Mouse (Mus musculus): ENCODE results near the gene Oard1.

Gene Oard1

DNA sequence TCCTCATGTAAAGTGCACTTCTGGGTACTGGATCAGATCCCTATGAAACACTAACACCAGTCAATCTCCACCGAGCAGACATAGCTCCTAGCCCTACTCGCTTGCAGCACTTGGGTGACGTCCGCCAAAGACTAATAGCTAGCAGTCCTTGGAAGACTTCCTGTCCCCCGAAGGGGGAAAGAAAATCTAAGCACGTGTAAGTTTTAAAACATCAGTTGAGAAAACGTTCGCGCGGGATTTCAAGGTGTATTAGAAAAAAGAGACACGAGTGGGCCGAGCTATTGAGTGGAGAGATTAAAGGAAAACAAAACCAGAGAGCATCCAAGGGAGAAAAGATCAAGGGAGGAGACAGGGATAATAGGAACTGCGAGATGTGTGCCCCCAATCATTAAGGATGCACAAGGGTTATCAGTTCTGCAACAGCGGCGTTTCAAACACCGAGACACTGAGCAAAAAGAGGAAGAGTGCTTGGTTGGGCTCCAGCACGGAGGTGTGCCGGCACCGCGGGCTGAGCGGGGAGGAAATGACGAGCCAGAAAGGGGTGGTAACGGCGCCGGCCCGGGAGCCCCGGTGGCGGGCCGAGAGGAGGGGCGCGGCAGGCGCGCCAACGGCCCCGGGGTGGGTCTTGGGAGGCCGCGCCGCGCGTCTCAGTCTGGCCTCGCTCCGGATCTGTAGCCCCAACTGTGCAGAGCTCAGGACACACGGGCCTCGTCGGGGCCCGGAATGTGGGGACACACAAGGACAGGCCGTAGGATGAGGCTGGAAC is 1.1 kb upstream of the Oard1 start:
- DNase-seq (ENCODE audit: low read depth) = peak; percentile 78

GRCm38 (mm10) chr17:48410299-48410785 is 528 bp downstream of the Oard1 start:
- no peak for DNase-seq (ENCODE audit: low read depth)

- no peak for DNase-seq (ENCODE audit: low read depth)
These were observed 1.4 kb downstream of the Oard1 start for GRCm38 (mm10) chr17:48411241-48411640.

GRCm38 (mm10) chr17:48416011-48416410 is 6.2 kb downstream of the Oard1 start:
- DNase-seq (ENCODE audit: low read depth) = no peak

DNA sequence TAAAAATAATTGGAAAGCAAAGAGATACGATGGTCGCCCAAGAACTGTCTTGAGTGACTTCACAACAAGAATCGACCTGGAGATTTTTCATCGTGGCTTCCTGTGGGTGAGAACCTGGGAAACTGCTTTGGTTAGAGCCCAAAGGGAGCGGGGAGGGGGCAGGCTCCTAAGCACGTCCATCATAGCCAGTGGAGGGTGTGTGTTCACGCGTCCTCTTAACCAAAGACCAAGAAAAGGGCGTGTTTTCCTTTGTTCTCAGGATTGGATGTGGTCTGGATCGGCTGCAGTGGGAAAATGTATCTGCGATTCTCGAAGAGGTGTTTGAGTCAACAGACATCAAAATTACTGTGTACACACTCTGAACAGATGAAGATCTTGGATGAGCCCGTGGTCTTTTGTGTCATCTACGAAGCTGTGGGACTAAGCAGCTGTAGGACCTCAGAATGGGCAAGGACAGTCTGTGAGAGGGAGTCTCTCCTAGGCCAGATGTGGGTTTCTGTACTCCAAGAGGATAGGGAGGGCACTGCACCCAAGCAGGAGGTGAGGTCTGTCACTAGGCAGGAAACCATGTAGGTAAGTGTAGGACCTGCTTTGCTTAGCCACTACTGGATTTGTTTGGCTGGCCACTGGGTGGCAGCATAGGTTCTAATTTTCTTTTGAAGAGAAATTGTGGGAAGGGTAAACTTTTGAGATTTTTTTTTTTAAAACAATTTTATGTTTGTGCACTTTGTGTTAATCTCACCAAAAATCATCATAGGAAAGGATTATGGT is 6.8 kb downstream of the Oard1 start:
- no peak for DNase-seq (ENCODE audit: low read depth)

DNA sequence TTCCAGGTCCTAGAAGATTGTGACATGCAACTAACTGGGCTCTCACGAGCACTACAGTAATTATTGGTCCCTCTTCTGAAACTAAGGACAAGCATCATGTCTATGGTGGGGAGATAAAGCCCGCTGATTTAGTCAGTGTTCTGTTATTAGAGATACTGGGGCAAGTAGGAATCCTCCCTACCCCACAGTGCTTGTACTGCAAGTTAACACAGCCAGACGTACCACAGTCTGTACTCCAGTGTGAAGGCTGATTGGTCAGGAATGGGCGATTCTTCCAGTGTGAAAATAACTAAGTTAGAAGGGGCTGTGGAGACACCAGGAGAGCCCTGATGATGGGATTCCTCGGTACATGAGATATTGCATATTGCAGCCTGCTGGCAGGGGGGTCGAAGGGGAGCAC is 7.7 kb downstream of the Oard1 start:
- no peak for DNase-seq (ENCODE audit: low read depth)

- DNase-seq (ENCODE audit: low read depth) = no peak
These were observed 8.4 kb downstream of the Oard1 start for GRCm38 (mm10) chr17:48418174-48418573.

GRCm38 (mm10) chr17:48418781-48419180 is 9.0 kb downstream of the Oard1 start:
- no peak for DNase-seq (ENCODE audit: low read depth)

- DNase-seq (ENCODE audit: low read depth) = no peak
These were observed 9.8 kb downstream of the Oard1 start for GRCm38 (mm10) chr17:48419571-48419970.

DNA sequence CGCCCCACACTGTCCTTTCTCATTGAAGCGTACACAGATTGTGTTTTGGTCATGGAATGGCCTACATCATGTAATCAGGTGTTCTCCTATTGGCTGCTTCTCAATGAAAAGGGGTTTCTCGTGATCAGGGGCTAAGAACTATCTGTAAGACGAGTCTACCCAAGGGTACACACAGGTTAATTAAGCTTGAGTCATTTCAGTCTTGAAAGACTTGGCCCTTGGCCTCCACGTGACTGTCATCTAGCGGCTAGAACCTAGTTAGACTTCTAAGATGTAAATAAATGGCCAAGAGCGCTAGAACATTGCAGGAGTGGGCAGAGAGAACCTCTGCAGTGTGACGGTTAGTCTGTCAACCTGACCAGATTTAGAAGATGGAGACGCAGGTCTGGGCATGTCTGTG is 14.4 kb downstream of the Oard1 start:
- DNase-seq (ENCODE audit: low read depth) = no peak

GRCm38 (mm10) chr17:48425823-48426612 is 16.2 kb downstream of the Oard1 start:
- no peak for DNase-seq (ENCODE audit: low read depth)

DNA sequence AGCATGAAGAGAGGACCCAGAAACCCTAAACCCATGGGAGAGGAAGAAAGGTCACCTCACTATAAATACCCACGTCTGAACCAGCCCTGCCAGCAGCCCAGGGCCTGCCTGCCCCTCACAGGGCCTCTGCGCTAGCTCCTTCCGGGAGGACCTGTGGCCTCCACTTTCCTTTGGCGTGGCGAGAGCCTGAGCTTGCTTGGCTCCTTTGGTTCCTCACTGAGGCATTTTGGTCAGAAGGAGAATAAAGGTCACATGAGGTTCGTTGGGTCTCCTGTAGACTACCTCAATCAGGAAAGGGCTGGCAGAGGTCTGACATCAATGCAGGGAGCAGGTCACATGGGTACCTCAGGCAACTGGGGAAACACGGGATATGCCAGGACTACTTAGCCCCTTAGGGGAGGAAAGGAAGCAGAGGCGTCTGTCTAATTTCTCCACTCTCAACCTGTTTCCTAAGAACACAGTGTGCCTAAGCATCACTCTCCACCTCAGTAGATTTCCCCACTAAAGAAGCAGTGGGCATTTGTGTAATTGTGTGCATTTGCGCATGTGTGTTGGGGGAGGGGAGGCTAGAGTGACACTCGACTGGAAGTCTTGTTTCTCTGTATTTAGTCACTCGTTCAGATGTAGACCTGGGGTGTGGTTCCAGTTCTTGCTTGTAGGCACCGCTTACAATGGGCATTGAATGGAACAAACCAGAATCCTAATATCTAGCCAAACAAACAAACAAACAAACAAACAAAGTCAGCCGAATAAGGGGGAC is 17.4 kb downstream of the Oard1 start:
- no peak for DNase-seq (ENCODE audit: low read depth)

DNA sequence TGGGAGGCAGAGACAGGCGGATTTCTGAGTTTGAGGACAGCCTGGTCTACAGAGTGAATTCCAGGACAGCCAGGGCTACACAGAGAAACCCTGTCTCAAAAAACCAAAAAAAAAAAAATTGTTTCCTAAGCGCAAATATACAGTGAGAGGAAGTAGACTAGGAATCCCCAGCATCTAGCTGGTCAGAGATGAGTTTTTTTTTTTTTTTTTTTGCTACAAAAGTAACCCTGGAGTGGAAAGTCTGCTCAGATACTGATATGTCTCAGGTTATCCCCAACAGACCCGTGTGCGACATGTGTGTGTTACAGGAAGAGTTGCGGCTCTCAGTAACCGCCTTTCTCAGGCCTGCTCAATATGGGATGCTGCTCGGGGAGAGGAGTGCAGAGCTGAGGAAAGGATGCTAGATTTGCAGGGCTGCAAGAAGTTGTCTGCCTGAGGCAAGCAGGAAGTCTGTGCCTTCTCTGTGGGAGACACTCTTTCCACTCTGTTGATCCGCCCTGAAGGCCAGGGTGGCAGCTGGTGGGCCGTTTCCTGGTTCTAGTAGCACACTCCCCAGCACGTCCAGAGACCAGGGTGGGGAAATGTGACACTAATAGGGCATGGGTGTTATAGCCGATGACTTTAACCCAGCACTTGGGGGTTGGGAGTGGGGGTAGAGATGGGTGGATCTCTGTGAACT is 18.2 kb downstream of the Oard1 start:
- no peak for DNase-seq (ENCODE audit: low read depth)

GRCm38 (mm10) chr17:48430394-48430793 is 20.6 kb downstream of the Oard1 start:
- no peak for DNase-seq (ENCODE audit: low read depth)

- DNase-seq (ENCODE audit: low read depth) = no peak
These were observed 21.2 kb downstream of the Oard1 start for GRCm38 (mm10) chr17:48431054-48431453.

- DNase-seq (ENCODE audit: low read depth) = no peak
These were observed 22.6 kb downstream of the Oard1 start, which contains the start of gene Apobec2 for GRCm38 (mm10) chr17:48432158-48432980. Gene Apobec2, minus strand, starts transcription at chr17:48432930.

DNA sequence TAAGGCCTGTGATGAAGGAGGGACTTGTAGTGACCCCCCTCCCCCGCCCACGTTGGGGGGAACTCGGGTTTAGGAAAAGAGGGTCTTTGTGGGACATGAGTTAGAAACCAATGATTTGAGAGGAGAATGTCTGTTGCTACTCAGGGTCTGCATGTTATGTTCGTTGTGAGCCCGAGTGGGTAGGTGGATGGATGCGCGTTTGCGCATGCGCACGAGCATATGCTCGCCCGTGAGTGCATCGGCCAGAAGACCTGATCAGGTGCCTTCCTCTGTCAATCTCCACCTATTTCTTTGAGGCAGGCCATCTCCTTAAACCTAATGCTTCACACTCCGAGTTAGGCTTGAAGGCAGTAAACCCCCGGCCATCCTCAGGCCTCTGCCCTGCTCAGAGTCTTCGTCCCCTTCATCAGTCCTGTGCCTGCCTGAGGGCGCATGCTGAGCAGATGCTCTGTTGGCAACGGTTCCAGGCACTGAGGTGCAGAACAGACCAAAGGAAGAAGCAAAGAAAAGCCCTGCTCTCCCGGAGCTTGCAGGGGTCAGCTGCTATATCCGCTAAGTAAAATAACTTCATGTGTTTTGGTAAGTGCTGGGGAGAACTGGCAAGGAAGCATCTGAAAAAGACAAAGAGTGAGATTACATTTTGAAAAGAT is 23.3 kb downstream of the Oard1 start:
- DNase-seq (ENCODE audit: low read depth) = no peak

GRCm38 (mm10) chr17:48433689-48434330 is 24.0 kb downstream of the Oard1 start:
- no peak for DNase-seq (ENCODE audit: low read depth)

DNA sequence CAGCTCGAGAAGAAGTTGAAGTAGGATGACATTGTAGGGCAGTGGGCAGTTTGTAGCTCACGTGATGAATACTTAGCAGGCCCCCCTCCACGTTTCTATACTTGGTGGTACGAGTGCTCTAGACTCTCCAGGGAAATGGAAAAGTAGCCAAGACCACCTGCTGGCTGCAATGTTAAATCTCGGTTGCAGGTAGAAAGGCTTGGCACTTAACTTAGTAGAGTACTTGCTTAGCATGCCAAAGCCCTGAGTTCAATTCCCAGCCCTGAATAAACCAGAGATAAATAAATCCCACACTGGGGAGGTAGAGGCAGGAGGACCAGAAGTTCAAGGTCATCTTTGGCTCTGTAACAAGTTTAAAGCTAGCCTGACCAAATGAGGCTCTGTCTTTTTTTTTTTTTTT is 24.7 kb downstream of the Oard1 start:
- DNase-seq (ENCODE audit: low read depth) = no peak

Measured in c-Kit-positive CD71-negative TER-119-negative erythroid progenitor cells, embryonic 14.5 days (primary cell).